Mouse (Mus musculus): Measurements from ENCODE around the gene Gm20906.
"Not testable (repeated sequence)": the region's sequence is repeated elsewhere in the genome, so short reads cannot be mapped to it uniquely, and the experiment has no call there.

- TF ChIP-seq POLR2A (IDR thresholded peaks at IDR 0.05; ENCODE audit: insufficient read length, low read depth); SRF (IDR thresholded peaks at IDR 0.05; ENCODE audit: control insufficient read depth, insufficient read length, low read depth): not testable (repeated sequence)
These were observed at the start of gene Gm20906 for GRCm38 (mm10) chrY:87550666-87551065.

All from myocyte (in vitro differentiated cells).